Mouse (Mus musculus) lung, embryonic 16.5 days (tissue): ENCODE measurements around the gene Rsrc2. TPM values are rescaled to one million over a fixed set of nuclear protein-coding genes. Genes with fewer than 3 reads are reported as not detected.

Experiments
- ATAC-seq: fragments of 200-750 bp; cut with Nextera tagmentation; 2 replicates; pipeline ENCODE4 v1.8.0; 2017; ENCODE audit warnings: low read depth, mild to moderate bottlenecking, moderate library complexity
- H3K27ac ChIP-seq: fragments of 300-500 bp; sonication (generic); 2 replicates; pipeline ENCODE4 v1.5.1; 2014; ENCODE audit warnings: mild to moderate bottlenecking, control low read depth, low read length
- H3K27me3 ChIP-seq: fragments of 300-500 bp; sonication (generic); 2 replicates; pipeline ENCODE4 v1.6.1; 2014; ENCODE audit warnings: low read depth, low read length, mixed read lengths; ENCODE audit not compliant: control insufficient read depth, insufficient read depth
- H3K36me3 ChIP-seq: fragments of 300-500 bp; sonication (generic); 2 replicates; pipeline ENCODE4 v1.6.1; 2014; ENCODE audit warnings: low read length; ENCODE audit not compliant: control insufficient read depth, insufficient read depth
- H3K4me1 ChIP-seq: fragments of 300-500 bp; sonication (generic); replicated peaks from 2 replicates; pipeline ENCODE4 v1.6.1; 2014; ENCODE audit warnings: low read length, mixed read lengths; ENCODE audit not compliant: control insufficient read depth, insufficient read depth
- H3K4me2 ChIP-seq: fragments of 300-500 bp; sonication (generic); 2 replicates; pipeline ENCODE4 v1.6.1; 2014; ENCODE audit warnings: low read depth, low read length, control low read depth
- H3K4me3 ChIP-seq: fragments of 300-500 bp; sonication (generic); 2 replicates; pipeline ENCODE4 v1.5.1; 2014; ENCODE audit warnings: mild to moderate bottlenecking, low read length, control low read depth
- H3K9ac ChIP-seq: fragments of 300-500 bp; sonication (generic); 2 replicates; pipeline ENCODE4 v1.6.1; 2014; ENCODE audit warnings: low read length, control low read depth
- H3K9me3 ChIP-seq: fragments of 300-500 bp; sonication (generic); 2 replicates; pipeline ENCODE4 v1.6.1; 2016; ENCODE audit warnings: low read length; ENCODE audit not compliant: control insufficient read depth
- WGBS: fragments of 180-500 bp; shearing (Covaris S2); extraction: QIAGEN DNeasy Blood & Tissue Kit; methylation state at CpG from one replicate; pipeline ENCODE4 v1.1.7; 2014; 5-methylcytosine and 5-hydroxymethylcytosine counted together
- polyA plus RNA-seq: library from polyadenylated mRNA; unstranded; fragments of >200 nt; fragmentation: Nextera tagmentation; extraction: Ambion mirVana; gene quantifications from 2 replicates; pipeline ENCODE4 v1.2.1, GENCODE M21; 2015

Gene Rsrc2
- polyA plus RNA-seq, 1 experiment from 2014 or later, result 116 TPM

DNA sequence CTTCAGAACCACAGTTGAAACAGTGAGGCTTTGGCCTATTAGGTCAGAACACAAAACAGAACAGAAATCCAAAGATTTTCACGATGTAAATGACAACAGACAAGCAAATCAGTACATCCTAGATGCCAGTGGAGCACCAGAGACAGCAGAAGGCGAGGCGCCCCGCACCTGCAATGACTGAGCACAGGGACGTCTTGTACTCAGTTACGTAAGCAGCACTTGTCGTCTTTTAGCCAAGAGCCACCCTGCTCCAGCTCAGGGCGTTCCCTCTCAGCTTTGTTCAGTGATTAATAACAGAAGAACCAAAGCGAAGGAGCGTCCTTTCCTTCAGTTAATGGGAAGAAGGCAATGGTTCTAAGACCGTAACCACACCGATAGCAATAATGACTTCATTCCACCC, 40.6 kb downstream of the Rsrc2 start:
- no peak overlapping the region for H3K27ac ChIP-seq
- H3K27me3 ChIP-seq, result no peaks in the 10 kb centered on the region
- ATAC-seq, result no peak
- WGBS, result 91% methylated on average over 12 of the region's 12 CpGs
- no peak overlapping the region for H3K4me3 ChIP-seq
- peaks cover 62% of the 10 kb centered on the region for H3K36me3 ChIP-seq
- H3K9ac ChIP-seq, result no peak overlapping the region
- H3K4me1 ChIP-seq, result no peaks in the 10 kb centered on the region
- no peaks in the 10 kb centered on the region for H3K9me3 ChIP-seq
- no peak overlapping the region for H3K4me2 ChIP-seq

DNA sequence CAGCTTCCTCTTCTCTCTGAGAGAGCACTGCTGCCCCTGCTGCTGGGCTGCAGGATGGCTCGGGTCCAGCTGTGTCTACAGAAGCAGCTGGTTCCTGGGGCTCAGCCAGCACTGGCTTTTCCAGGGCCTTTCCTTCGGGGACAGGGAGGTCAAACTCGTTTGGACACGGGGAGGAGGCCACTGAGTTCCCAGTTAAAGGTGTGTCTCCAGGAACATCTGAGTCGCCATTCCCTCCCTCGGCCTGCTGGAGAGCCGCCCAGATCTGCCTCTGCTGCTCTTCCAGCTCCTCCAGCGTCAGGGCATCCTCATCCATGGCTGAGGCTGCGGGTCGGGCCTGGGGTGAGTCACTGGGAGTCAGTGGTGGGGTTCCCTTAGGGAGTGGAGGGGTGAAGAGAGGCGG, 48.6 kb downstream of the Rsrc2 start:
- peaks cover 49% of the 10 kb centered on the region for H3K36me3 ChIP-seq
- 55% methylated on average over 11 of the region's 11 CpGs for WGBS
- no peak overlapping the region for H3K27ac ChIP-seq
- H3K4me2 ChIP-seq, result no peak overlapping the region
- no peak overlapping the region for H3K9ac ChIP-seq
- H3K9me3 ChIP-seq, result no peaks in the 10 kb centered on the region
- peak; percentile 72 for ATAC-seq
- peaks cover 5% of the 10 kb centered on the region; the same call in 1 of the 2 replicates for H3K4me1 ChIP-seq
- no peaks in the 10 kb centered on the region for H3K27me3 ChIP-seq
- H3K4me3 ChIP-seq, result no peak overlapping the region

DNA sequence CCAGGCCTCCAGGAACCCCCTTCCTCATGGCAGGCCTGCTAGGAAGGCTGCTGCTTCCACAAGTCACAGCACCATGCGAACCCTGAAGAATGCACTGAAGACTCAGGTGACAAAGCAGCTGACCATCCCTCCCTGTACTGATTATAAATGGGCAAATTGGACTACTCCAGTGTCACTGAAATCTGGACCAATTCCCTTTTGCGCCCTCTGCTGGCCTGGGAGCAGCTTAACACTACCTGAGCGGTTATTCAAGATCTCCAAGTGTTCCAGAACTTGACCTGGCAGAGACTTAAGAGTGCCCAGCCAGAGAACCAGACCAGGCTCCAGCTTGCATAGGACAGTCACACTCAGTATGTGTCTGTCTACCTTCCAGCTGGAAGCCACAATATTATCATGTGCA, 50.0 kb downstream of the Rsrc2 start:
- Histone ChIP-seq H3K27me3 (no peaks in the 10 kb centered on the region), H3K27ac (no peak overlapping the region), H3K36me3 (peaks cover 41% of the 10 kb centered on the region), H3K9me3 (no peaks in the 10 kb centered on the region), H3K4me3 (no peak overlapping the region), H3K9ac (no peak overlapping the region), H3K4me2 (no peak overlapping the region), H3K4me1 (peaks cover 13% of the 10 kb centered on the region; the same call in 1 of the 2 replicates)
- WGBS, result 27% methylated on average over 3 of the region's 3 CpGs
- peak; percentile 9; the same call in 1 of the 2 replicates for ATAC-seq

DNA sequence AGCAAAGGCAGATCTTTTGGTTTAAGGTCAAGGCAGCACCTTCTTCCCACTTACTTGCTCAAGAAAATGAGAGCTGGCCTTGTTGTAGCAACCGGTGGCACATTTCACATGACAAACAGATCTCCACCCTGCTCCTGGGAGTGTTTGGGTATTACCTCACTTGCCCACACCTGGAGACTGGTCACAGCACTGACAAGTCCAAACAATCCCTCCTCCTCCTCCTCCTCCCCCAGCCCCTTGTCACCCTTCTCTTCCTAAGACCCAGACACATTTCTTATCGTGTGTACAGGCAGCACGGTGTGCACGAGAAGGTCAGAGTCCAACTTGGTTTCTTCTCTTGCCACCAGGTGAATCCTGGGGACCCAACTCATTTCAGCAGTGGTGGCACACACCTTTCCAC, 52.3 kb downstream of the Rsrc2 start:
- H3K27me3 ChIP-seq, result no peaks in the 10 kb centered on the region
- H3K27ac ChIP-seq, result no peak overlapping the region
- ATAC-seq, result no peak
- no peaks in the 10 kb centered on the region for H3K9me3 ChIP-seq
- H3K4me2 ChIP-seq, result no peak overlapping the region
- H3K36me3 ChIP-seq, result peaks cover 22% of the 10 kb centered on the region
- no peak overlapping the region for H3K9ac ChIP-seq
- H3K4me3 ChIP-seq, result no peak overlapping the region
- peaks cover 17% of the 10 kb centered on the region; the same call in 1 of the 2 replicates for H3K4me1 ChIP-seq
- WGBS, result 62% methylated on average over 4 of the region's 4 CpGs

DNA sequence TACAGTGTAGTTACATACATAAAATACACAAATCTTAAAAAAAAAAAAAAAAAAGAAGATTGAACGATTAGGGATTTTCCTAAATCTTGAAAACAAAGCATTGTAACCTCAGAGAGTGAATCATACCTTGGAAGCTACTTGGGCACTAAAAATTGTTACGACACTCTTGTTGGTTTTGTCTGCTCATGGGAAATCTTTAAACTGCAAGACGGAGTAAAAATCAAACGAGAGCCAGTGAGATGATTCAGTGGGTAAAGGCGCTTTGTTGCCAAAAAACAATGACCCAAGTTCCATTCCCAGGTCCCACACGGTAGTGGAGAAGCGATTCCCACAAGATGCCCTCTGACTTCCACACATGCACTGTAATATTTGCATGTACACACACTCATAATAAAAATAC, 53.0 kb downstream of the Rsrc2 start:
- Histone ChIP-seq H3K9me3 (no peaks in the 10 kb centered on the region), H3K27ac (no peak overlapping the region), H3K9ac (no peak overlapping the region), H3K4me2 (no peak overlapping the region), H3K4me1 (peaks cover 17% of the 10 kb centered on the region; the same call in 1 of the 2 replicates), H3K4me3 (no peak overlapping the region), H3K27me3 (no peaks in the 10 kb centered on the region), H3K36me3 (peaks cover 16% of the 10 kb centered on the region)
- no peak for ATAC-seq
- 84% methylated on average over 7 of the region's 7 CpGs for WGBS

DNA sequence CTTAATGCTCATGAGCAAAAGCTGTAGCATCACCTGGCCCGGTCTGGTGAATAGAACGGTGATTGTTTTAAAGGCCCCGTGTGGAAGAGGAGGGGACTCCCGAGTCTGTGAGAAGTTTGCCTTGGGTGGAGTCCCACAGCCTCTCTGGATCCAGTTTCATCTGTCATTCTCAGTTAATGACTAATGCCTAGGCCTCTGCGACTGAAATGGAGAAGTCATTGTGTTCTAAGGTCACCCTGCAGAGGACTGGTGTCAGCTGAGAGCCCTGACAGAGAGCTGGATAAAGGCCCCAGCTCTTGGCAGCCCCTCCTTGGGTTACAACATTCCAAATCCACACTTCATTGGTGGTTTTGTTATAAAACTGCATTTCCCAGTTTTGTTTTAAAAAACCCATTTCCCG, 54.7 kb downstream of the Rsrc2 start:
- no peak overlapping the region for H3K4me3 ChIP-seq
- H3K9ac ChIP-seq, result no peak overlapping the region
- peaks cover 12% of the 10 kb centered on the region; the same call in 1 of the 2 replicates for H3K4me1 ChIP-seq
- H3K4me2 ChIP-seq, result no peak overlapping the region
- peaks cover 5% of the 10 kb centered on the region; the same call in 1 of the 2 replicates for H3K36me3 ChIP-seq
- H3K27me3 ChIP-seq, result no peaks in the 10 kb centered on the region
- WGBS, result 24% methylated on average over 6 of the region's 6 CpGs
- H3K27ac ChIP-seq, result peak overlapping the region; percentile 92
- ATAC-seq, result peak; percentile 92
- H3K9me3 ChIP-seq, result no peaks in the 10 kb centered on the region

DNA sequence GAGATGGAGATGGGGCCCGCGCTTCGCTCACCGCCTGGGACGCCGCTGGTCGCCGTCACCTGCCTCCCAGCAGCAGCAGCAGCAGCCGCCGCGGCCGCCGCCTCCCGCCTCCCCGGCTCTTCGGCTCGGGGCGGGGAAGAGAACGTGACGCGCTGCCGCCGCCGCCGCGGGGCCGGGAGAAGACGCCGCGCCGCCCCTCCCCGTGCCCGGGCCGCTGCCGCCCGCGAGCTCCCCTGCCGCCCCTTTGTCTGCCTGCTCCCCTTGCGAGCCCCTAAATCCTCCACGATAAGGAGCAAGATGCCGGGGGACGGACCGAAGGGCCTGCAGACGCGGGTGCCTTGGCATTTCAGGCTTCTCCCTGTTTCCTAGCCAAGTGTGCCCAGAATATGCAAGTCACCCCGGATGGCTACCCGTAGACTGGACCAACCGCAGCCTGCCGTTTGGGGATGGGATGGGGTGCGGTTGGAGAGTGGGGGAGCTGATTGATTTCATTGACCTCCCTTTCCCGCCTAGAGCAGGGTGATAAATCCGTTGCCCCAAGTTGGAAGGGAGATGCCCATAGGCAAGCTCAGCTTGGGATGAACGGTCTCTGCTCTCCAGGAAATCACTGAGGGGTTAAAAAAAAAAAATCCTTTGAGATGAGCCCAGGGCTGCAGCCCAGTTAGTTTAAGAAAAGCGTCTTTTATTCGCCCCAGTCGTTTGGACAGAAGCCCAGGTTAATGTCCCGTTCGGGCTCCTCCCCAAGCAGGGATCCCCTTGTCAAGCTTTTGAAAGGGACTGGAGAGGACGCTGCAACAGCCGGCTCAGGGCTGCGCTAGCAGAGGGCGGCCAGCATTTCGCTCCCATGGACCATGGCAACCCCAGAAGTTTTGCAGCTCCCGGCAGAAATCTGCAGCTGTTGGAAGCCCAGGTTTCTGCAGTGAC, 64.7 kb downstream of the Rsrc2 start, which contains the start of gene Clip1:
Gene Clip1, minus strand, starts transcription at position 398 of the 924 bp plus-strand sequence.
- H3K4me1 ChIP-seq, result peaks cover 18% of the 10 kb centered on the region
- peak within 1 kb of the TSS; percentile 94 for H3K9ac ChIP-seq
- under 1% methylated on average over 51 of the region's 64 CpGs for WGBS
- peak within 1 kb of the TSS; percentile 89 for H3K4me2 ChIP-seq
- H3K27me3 ChIP-seq, result no peaks in the 10 kb centered on the region
- H3K9me3 ChIP-seq, result no peaks in the 10 kb centered on the region
- ATAC-seq, result peak; percentile 70
- H3K4me3 ChIP-seq, result peak within 1 kb of the TSS; percentile 82
- H3K27ac ChIP-seq, result peak within 1 kb of the TSS; percentile 91
- no peaks in the 10 kb centered on the region for H3K36me3 ChIP-seq

DNA sequence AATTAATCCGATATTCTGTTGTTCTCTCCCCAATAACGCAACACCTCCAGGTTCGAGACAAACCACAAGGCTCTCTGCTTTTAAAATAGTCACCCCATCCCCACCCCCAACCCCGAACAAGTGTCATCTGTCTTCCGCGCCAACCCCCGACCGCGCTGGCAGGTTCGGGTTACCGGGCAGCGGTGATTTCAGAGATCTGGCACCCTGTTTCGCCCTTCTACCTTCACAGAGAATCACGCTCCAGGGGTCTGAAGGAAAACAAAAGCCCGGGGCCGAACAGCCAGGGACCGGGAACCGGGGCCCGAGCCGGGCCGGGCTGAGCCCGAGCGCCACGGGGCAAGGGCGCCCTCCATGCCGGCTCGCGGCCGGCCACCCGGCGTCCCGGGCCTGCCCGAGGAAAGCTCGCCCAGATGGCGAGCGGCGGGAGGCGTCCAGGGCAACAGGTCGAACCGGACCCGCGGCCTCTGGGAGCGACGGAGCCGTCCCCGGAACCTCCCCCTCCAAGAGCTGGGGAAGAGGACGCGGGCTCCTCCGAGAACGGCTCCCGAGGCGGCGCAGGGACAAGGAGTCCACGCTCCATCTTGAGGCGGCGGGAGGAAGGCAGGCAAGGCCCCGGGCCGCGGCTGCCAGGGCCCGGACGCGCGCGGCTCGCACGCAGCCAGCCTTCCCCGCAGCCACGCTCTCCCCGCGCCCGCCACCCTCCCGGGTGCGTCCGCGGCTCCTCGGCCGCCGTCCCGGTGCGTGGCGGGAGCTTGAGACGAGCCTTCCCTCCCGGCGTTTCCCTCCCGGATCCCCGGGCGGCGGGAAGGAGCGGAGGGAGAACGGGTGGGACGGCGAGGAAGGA, 65.6 kb downstream of the Rsrc2 start:
- Histone ChIP-seq H3K4me2 (peak overlapping the region; percentile 89), H3K27me3 (no peaks in the 10 kb centered on the region), H3K4me3 (peak overlapping the region; percentile 82), H3K4me1 (peaks cover 18% of the 10 kb centered on the region), H3K27ac (peak overlapping the region; percentile 91), H3K36me3 (no peaks in the 10 kb centered on the region), H3K9ac (peak overlapping the region; percentile 94), H3K9me3 (no peaks in the 10 kb centered on the region)
- ATAC-seq, result peak; percentile 61
- WGBS, result under 1% methylated on average over 78 of the region's 92 CpGs

DNA sequence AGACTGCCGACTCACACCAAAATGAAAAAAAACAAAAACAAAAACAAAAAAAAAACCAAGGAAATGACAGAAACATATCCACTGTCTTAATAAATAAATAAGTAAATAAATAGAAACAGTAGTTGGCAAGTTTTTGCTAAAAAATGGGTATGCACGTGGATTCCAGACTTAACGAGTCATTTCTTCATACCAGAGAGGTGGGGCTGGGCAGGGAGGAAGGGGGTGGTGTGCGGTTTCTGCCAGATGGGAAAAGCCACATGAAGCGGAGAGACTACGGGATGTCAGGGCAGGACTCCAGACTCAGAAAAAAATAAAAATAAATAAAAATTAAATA, 66.2 kb downstream of the Rsrc2 start:
- WGBS, result 5% methylated on average over 6 of the region's 6 CpGs
- no peaks in the 10 kb centered on the region for H3K27me3 ChIP-seq
- peak overlapping the region; percentile 82 for H3K4me3 ChIP-seq
- peak overlapping the region; percentile 94 for H3K9ac ChIP-seq
- 0 out of 2 replicates have a peak, but pooled peaks have one; percentile 13 for ATAC-seq
- H3K9me3 ChIP-seq, result no peaks in the 10 kb centered on the region
- H3K4me2 ChIP-seq, result peak overlapping the region; percentile 89
- no peak overlapping the region; the same call in 1 of the 2 replicates for H3K27ac ChIP-seq
- no peaks in the 10 kb centered on the region for H3K36me3 ChIP-seq
- peaks cover 18% of the 10 kb centered on the region for H3K4me1 ChIP-seq
